Mouse (Mus musculus): ENCODE measurements around the gene Kit. TPM values are rescaled to one million over a fixed set of nuclear protein-coding genes. Genes with fewer than 3 reads are reported as not detected.

Gene Kit
- polyA plus RNA-seq, 1 experiment = not detected

DNA sequence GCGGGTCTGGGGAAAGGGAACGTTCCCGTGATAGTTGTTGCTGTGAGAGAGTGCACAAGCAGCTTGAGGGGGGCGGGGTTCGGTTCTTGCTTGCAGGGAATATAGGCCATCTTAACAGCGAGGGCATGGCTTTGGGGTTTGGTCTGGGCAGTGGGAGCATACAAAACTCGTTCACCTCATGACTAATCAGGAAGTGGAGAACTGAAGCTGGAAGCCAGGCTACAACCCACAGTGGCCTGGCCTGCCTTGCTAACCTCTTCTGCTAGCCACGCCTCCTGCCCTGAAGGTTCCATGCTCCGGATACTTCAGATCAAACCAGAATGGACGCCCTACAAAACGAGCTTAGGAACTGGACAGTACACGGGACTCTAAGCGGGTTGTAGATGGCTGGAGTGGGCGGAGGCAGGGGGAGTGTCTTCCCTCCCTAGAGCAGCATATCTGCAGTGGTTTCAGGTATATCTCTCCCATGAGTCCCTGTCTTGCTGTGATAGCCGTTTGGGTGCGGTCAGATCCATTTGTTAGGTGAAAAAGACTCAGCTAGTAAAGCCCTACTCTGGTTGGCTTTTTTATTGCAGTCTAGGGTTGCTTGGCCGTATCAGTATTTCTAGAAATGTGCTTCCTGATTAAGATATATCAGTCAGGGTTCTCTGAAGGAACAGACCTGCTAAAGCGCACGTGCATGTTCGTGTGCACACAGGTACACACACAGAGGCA, 49.4 kb downstream of the Kit start:
- H3K4me3 ChIP-seq (ENCODE audit: insufficient read depth, poor library complexity, severe bottlenecking) = no peak overlapping the region
- H3K27me3 ChIP-seq (ENCODE audit: control insufficient read depth, insufficient read depth, insufficient read length) = peaks cover 22% of the 10 kb centered on the region
- no peaks in the 10 kb centered on the region for H3K79me3 ChIP-seq (ENCODE audit: low read depth)
- no peak overlapping the region for H3ac ChIP-seq (ENCODE audit: control insufficient read depth, insufficient read length, low read depth)
- no peaks in the 10 kb centered on the region for H3K36me3 ChIP-seq (ENCODE audit: control insufficient read depth, insufficient read depth)
- H3K79me2 ChIP-seq (ENCODE audit: control insufficient read depth, insufficient read depth) = no peaks in the 10 kb centered on the region
- TF ChIP-seq MYOG (IDR thresholded peaks at IDR 0.05; ENCODE audit: control insufficient read depth, extremely low read depth, insufficient read length) (no peak), CTCF (IDR thresholded peaks at IDR 0.05; ENCODE audit: control insufficient read depth, insufficient read depth, insufficient read length) (no peak), MAX (IDR thresholded peaks at IDR 0.05) (no peak), CEBPB (IDR thresholded peaks at IDR 0.05; ENCODE audit: low read depth) (no peak), FOSL1 (IDR thresholded peaks at IDR 0.05; ENCODE audit: insufficient read depth, low read length, poor library complexity, severe bottlenecking) (no peak), USF1 (IDR thresholded peaks at IDR 0.05; ENCODE audit: low read depth) (no peak), MYOD1 (IDR thresholded peaks at IDR 0.05; ENCODE audit: control insufficient read depth, insufficient read length, low read depth) (no peak)

GRCm38 (mm10) chr5:75625059-75625458, 50.3 kb downstream of the Kit start:
- no peak overlapping the region for H3K4me3 ChIP-seq (ENCODE audit: insufficient read depth, poor library complexity, severe bottlenecking)
- no peak overlapping the region for H3ac ChIP-seq (ENCODE audit: control insufficient read depth, insufficient read length, low read depth)
- peaks cover 24% of the 10 kb centered on the region for H3K27me3 ChIP-seq (ENCODE audit: control insufficient read depth, insufficient read depth, insufficient read length)
- no peaks in the 10 kb centered on the region for H3K36me3 ChIP-seq (ENCODE audit: control insufficient read depth, insufficient read depth)
- no peaks in the 10 kb centered on the region for H3K79me3 ChIP-seq (ENCODE audit: low read depth)
- TF ChIP-seq CEBPB (IDR thresholded peaks at IDR 0.05; ENCODE audit: low read depth) (no peak), FOSL1 (IDR thresholded peaks at IDR 0.05; ENCODE audit: insufficient read depth, low read length, poor library complexity, severe bottlenecking) (no peak), MYOG (IDR thresholded peaks at IDR 0.05; ENCODE audit: control insufficient read depth, extremely low read depth, insufficient read length) (no peak), MAX (IDR thresholded peaks at IDR 0.05) (no peak), CTCF (IDR thresholded peaks at IDR 0.05; ENCODE audit: control insufficient read depth, insufficient read depth, insufficient read length) (no peak), USF1 (IDR thresholded peaks at IDR 0.05; ENCODE audit: low read depth) (no peak), MYOD1 (IDR thresholded peaks at IDR 0.05; ENCODE audit: control insufficient read depth, insufficient read length, low read depth) (no peak)
- H3K79me2 ChIP-seq (ENCODE audit: control insufficient read depth, insufficient read depth) = no peaks in the 10 kb centered on the region

- H3K36me3 ChIP-seq (ENCODE audit: control insufficient read depth, insufficient read depth) = no peaks in the 10 kb centered on the region
- TF ChIP-seq MAX (IDR thresholded peaks at IDR 0.05) (no peak), CEBPB (IDR thresholded peaks at IDR 0.05; ENCODE audit: low read depth) (no peak), MYOG (IDR thresholded peaks at IDR 0.05; ENCODE audit: control insufficient read depth, extremely low read depth, insufficient read length) (no peak), CTCF (IDR thresholded peaks at IDR 0.05; ENCODE audit: control insufficient read depth, insufficient read depth, insufficient read length) (no peak), USF1 (IDR thresholded peaks at IDR 0.05; ENCODE audit: low read depth) (no peak), MYOD1 (IDR thresholded peaks at IDR 0.05; ENCODE audit: control insufficient read depth, insufficient read length, low read depth) (no peak), FOSL1 (IDR thresholded peaks at IDR 0.05; ENCODE audit: insufficient read depth, low read length, poor library complexity, severe bottlenecking) (no peak)
- no peak overlapping the region for H3K4me3 ChIP-seq (ENCODE audit: insufficient read depth, poor library complexity, severe bottlenecking)
- H3K79me2 ChIP-seq (ENCODE audit: control insufficient read depth, insufficient read depth) = no peaks in the 10 kb centered on the region
- H3ac ChIP-seq (ENCODE audit: control insufficient read depth, insufficient read length, low read depth) = no peak overlapping the region
- H3K27me3 ChIP-seq (ENCODE audit: control insufficient read depth, insufficient read depth, insufficient read length) = peaks cover 27% of the 10 kb centered on the region
- H3K79me3 ChIP-seq (ENCODE audit: low read depth) = no peaks in the 10 kb centered on the region
Observed at GRCm38 (mm10) chr5:75626284-75626683, 51.6 kb downstream of the Kit start.

- Histone ChIP-seq H3K79me3 (ENCODE audit: low read depth) (no peaks in the 10 kb centered on the region), H3K4me3 (ENCODE audit: insufficient read depth, poor library complexity, severe bottlenecking) (no peak overlapping the region), H3K27me3 (ENCODE audit: control insufficient read depth, insufficient read depth, insufficient read length) (peaks cover 30% of the 10 kb centered on the region), H3ac (ENCODE audit: control insufficient read depth, insufficient read length, low read depth) (no peak overlapping the region), H3K36me3 (ENCODE audit: control insufficient read depth, insufficient read depth) (no peaks in the 10 kb centered on the region), H3K79me2 (ENCODE audit: control insufficient read depth, insufficient read depth) (no peaks in the 10 kb centered on the region)
- TF ChIP-seq CTCF (IDR thresholded peaks at IDR 0.05; ENCODE audit: control insufficient read depth, insufficient read depth, insufficient read length) = no peak
- TF ChIP-seq MYOG (IDR thresholded peaks at IDR 0.05; ENCODE audit: control insufficient read depth, extremely low read depth, insufficient read length) = no peak
- TF ChIP-seq MYOD1 (IDR thresholded peaks at IDR 0.05; ENCODE audit: control insufficient read depth, insufficient read length, low read depth) = no peak
- no peak for TF ChIP-seq MAX (IDR thresholded peaks at IDR 0.05)
- TF ChIP-seq FOSL1 (IDR thresholded peaks at IDR 0.05; ENCODE audit: insufficient read depth, low read length, poor library complexity, severe bottlenecking) = no peak
- no peak for TF ChIP-seq CEBPB (IDR thresholded peaks at IDR 0.05; ENCODE audit: low read depth)
- no peak for TF ChIP-seq USF1 (IDR thresholded peaks at IDR 0.05; ENCODE audit: low read depth)
Observed at GRCm38 (mm10) chr5:75626703-75627102, 52.0 kb downstream of the Kit start.

GRCm38 (mm10) chr5:75632257-75632656, 57.5 kb downstream of the Kit start:
- H3K79me3 ChIP-seq (ENCODE audit: low read depth) = no peaks in the 10 kb centered on the region
- H3K27me3 ChIP-seq (ENCODE audit: control insufficient read depth, insufficient read depth, insufficient read length) = peaks cover 20% of the 10 kb centered on the region
- no peak overlapping the region for H3ac ChIP-seq (ENCODE audit: control insufficient read depth, insufficient read length, low read depth)
- no peaks in the 10 kb centered on the region for H3K36me3 ChIP-seq (ENCODE audit: control insufficient read depth, insufficient read depth)
- H3K4me3 ChIP-seq (ENCODE audit: insufficient read depth, poor library complexity, severe bottlenecking) = no peak overlapping the region
- TF ChIP-seq MYOG (IDR thresholded peaks at IDR 0.05; ENCODE audit: control insufficient read depth, extremely low read depth, insufficient read length) (no peak), MAX (IDR thresholded peaks at IDR 0.05) (no peak), CEBPB (IDR thresholded peaks at IDR 0.05; ENCODE audit: low read depth) (no peak), CTCF (IDR thresholded peaks at IDR 0.05; ENCODE audit: control insufficient read depth, insufficient read depth, insufficient read length) (no peak), MYOD1 (IDR thresholded peaks at IDR 0.05; ENCODE audit: control insufficient read depth, insufficient read length, low read depth) (no peak), FOSL1 (IDR thresholded peaks at IDR 0.05; ENCODE audit: insufficient read depth, low read length, poor library complexity, severe bottlenecking) (no peak), USF1 (IDR thresholded peaks at IDR 0.05; ENCODE audit: low read depth) (no peak)
- H3K79me2 ChIP-seq (ENCODE audit: control insufficient read depth, insufficient read depth) = no peaks in the 10 kb centered on the region

Data from C2C12 (cell line).